Mouse (Mus musculus) small intestine, adult 2 months (tissue): ENCODE data around the gene Smg1. TPM values are rescaled to one million over a fixed set of nuclear protein-coding genes. Genes with fewer than 3 reads are reported as not detected.

Experiments
- H3K27ac ChIP-seq: fragments of 200-500 bp; 2 replicates; pipeline ENCODE4 v1.5.1; 2012; ENCODE audit warnings: low read depth, low read length, control low read depth, inconsistent platforms; ENCODE audit not compliant: insufficient read depth
- H3K27me3 ChIP-seq: fragments of 200-500 bp; 2 replicates; pipeline ENCODE4 v1.6.1; 2012; ENCODE audit warnings: mild to moderate bottlenecking, moderate library complexity, low read length, inconsistent platforms; ENCODE audit not compliant: control insufficient read depth, insufficient read depth
- H3K36me3 ChIP-seq: fragments of 200-500 bp; 2 replicates; pipeline ENCODE4 v1.6.1; 2012; ENCODE audit warnings: mild to moderate bottlenecking, low read length, control low read depth, inconsistent platforms; ENCODE audit not compliant: control insufficient read depth, insufficient read depth
- H3K4me1 ChIP-seq: fragments of 200-500 bp; 2 replicates; pipeline ENCODE4 v1.6.1; 2012; ENCODE audit warnings: low read length, inconsistent platforms, mixed read lengths; ENCODE audit not compliant: control insufficient read depth, insufficient read depth, insufficient read length
- H3K4me3 ChIP-seq: fragments of 200-500 bp; 2 replicates; pipeline ENCODE4 v1.5.1; 2012; ENCODE audit warnings: low read depth, mild to moderate bottlenecking, control low read depth, inconsistent platforms, low read length, moderate library complexity
- CTCF ChIP-seq: fragments of 200-500 bp; IDR thresholded peaks from 2 replicates; pipeline ENCODE4 v1.5.1; 2012; ENCODE audit warnings: low read depth, mild to moderate bottlenecking, control low read depth, inconsistent platforms, low read length, moderate library complexity, mixed read lengths; ENCODE audit not compliant: insufficient replicate concordance, insufficient read length; ENCODE audit errors: extremely low read depth
- POLR2A ChIP-seq: fragments of 200-500 bp; IDR thresholded peaks from 2 replicates; pipeline ENCODE4 v1.6.1; 2012; ENCODE audit warnings: low read depth, mild to moderate bottlenecking, control low read depth, inconsistent platforms, low read length, moderate library complexity
- WGBS: fragments of 180-500 bp; shearing (Covaris S2); methylation state at CpG from one replicate; pipeline ENCODE4 v1.1.7; 2018; 5-methylcytosine and 5-hydroxymethylcytosine counted together
- polyA plus RNA-seq: library from polyadenylated mRNA; depleted of rRNA; stranded (reverse); fragments of >200 nt; gene quantifications from 2 replicates; pipeline ENCODE4 v1.2.3, GENCODE M21; 2012

Smg1 gene
- polyA plus RNA-seq, 1 experiment = 38.3 TPM

DNA sequence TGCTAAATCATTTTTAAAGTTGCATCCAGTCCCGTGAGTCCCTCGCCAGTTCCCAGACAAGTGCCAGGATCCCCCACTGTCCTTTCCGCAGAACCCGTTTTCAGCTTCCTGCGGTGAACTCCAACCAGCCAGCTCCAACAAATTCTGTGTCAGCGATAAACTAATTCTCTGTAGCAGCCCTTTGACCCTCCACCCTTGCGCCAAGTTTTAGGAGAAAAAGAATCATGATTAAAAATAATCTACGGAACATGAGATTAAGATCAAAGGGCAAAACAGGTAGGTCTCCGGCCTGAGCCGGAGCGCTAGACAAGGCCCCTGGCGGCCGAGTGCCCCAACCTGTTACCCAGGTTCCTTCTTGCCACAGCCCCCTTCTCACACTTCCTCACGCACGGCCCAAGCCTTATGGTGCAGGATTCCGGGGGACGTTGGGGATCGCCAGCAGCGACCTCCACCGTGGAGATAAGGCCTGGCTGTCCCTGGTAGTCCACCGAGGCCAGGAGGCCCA lies 114.5 kb downstream of the Smg1 start:
- WGBS = under 1% methylated on average over 21 of the region's 21 CpGs
- no peak for TF ChIP-seq CTCF

DNA sequence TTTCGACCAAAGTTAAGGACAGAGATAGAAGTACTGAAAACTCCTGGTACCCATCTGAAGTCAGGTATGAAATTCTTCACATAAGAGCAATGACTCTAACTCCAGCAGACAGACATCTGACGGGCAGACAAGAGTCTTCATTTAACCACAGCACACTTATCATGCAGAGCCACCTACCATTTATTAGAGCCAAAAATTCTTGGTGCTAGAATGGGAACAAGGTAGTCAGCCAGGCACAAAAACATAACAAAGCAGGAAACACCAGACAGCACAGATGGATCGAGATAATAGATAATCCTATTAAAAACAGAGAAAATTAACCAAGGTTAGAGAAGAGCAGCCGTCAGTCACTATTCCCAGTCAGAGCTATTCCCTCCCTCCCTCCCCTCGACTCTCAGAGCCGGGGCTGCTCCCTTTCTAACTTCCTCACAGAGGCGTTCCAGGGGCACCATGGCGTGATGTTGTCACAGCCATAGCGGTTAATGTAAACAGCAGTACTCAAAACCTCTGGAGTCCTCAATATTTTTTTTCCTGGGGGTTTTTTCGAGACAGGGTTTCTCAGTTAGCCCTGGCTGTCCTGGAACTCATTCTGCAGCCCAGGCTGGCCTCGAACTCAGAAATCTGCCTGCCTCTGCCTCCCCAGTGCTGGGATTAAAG lies 117.1 kb downstream of the Smg1 start:
- TF ChIP-seq POLR2A (no peak), CTCF (no peak)
- 63% methylated on average over 11 of the region's 11 CpGs for WGBS
- Histone ChIP-seq H3K27me3 (no peaks in the 10 kb centered on the region), H3K36me3 (peaks cover 32% of the 10 kb centered on the region), H3K27ac (no peak overlapping the region), H3K4me3 (no peak overlapping the region), H3K4me1 (peaks cover 2% of the 10 kb centered on the region; the same call in 1 of the 2 replicates)

More for the DNA sequence above, 114.5 kb downstream of the Smg1 start:
- Histone ChIP-seq H3K4me3 (peak overlapping the region; percentile 72), H3K27me3 (no peaks in the 10 kb centered on the region), H3K4me1 (peaks cover 2% of the 10 kb centered on the region; the same call in 1 of the 2 replicates), H3K36me3 (peaks cover 23% of the 10 kb centered on the region), H3K27ac (peak overlapping the region; percentile 94)

GRCm38 (mm10) chr7:118125736-118126135 lies 117.7 kb downstream of the Smg1 start:
- Histone ChIP-seq H3K27ac (no peak overlapping the region), H3K36me3 (peaks cover 37% of the 10 kb centered on the region), H3K4me1 (peaks cover 2% of the 10 kb centered on the region; the same call in 1 of the 2 replicates), H3K4me3 (no peak overlapping the region), H3K27me3 (no peaks in the 10 kb centered on the region)
- TF ChIP-seq POLR2A (no peak), CTCF (no peak)

DNA sequence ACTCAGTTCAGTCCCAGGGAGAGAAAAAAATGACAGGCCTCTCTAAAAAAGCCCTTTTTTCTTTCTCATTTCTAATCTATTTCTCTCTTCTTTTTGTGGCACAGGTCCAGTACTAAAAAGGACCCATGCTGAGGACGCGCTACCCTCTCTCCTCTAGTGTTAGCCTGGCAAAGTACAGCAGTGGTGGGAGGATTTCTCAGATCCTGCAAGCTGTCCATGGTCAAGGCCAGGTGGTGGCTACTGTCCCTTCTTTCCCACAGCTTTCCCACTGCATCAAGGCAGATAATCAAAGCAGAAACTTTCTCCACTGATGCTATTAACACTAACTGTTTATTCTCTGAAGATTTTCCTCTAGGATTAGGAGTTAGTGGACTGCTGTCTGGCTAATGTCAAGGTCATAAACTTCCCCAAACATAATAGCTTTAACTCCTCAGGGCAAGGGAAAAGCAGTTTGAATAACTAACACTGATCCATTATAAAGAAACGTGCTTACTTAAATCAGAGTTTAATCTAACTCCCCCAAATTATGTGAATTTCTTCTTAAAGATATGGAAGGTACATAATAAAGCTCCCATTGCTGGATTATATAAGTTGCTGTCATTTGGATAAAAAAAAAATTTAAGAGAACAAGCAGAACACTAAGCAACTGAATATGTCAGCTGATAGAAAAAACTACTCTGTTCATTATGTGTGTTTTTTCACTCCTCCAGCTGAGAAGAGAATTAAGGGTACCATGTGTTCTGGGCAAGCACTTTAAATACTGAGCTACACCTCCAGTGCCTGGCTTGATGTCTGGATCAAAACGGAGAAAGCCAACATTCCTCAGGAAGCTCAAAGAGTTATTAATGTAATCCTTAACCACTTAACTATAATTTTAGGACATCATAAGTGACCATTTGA lies 119.7 kb downstream of the Smg1 start:
- Histone ChIP-seq H3K27me3 (no peaks in the 10 kb centered on the region), H3K27ac (no peak overlapping the region), H3K4me3 (no peak overlapping the region), H3K4me1 (peaks cover 2% of the 10 kb centered on the region; the same call in 1 of the 2 replicates), H3K36me3 (peaks cover 53% of the 10 kb centered on the region)
- TF ChIP-seq CTCF (no peak), POLR2A (no peak)
- 85% methylated on average over 4 of the region's 4 CpGs for WGBS

DNA sequence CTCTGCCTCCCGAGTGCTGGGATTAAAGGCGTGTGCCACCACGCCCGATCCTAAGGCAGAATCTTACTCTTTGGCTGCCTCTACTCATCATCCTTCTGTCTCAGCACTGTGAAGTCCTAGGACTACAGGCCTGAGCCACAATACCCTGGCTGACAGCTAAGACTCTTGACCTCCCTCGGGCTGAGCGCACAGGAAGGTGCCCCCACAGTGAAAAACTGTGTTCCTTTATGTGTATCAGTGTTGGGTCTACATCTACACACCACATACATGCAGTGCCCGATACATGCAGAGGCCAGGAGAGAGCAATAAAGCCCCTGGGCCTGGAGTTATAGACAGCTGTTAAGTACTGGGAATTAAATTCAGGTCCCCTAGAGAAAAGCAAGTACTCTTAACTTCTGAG lies 121.2 kb downstream of the Smg1 start:
- H3K36me3 ChIP-seq = peaks cover 60% of the 10 kb centered on the region
- 97% methylated on average over 7 of the region's 7 CpGs for WGBS
- H3K27ac ChIP-seq = no peak overlapping the region
- H3K27me3 ChIP-seq = no peaks in the 10 kb centered on the region
- TF ChIP-seq CTCF = no peak
- no peak for TF ChIP-seq POLR2A
- peaks cover 2% of the 10 kb centered on the region; the same call in 1 of the 2 replicates for H3K4me1 ChIP-seq
- H3K4me3 ChIP-seq = no peak overlapping the region

GRCm38 (mm10) chr7:118120654-118121053 lies 122.8 kb downstream of the Smg1 start:
- 85% methylated on average over 1 of the region's 1 CpGs for WGBS
- Histone ChIP-seq H3K4me3 (no peak overlapping the region), H3K27me3 (no peaks in the 10 kb centered on the region), H3K4me1 (peaks cover under 1% of the 10 kb centered on the region; the same call in 1 of the 2 replicates), H3K27ac (no peak overlapping the region), H3K36me3 (peaks cover 47% of the 10 kb centered on the region)
- TF ChIP-seq POLR2A = no peak

GRCm38 (mm10) chr7:118119946-118120345 lies 123.5 kb downstream of the Smg1 start:
- TF ChIP-seq POLR2A (no peak), CTCF (no peak)
- WGBS = 72% methylated on average over 5 of the region's 5 CpGs
- H3K27ac ChIP-seq = peak overlapping the region; percentile 53
- H3K4me3 ChIP-seq = no peak overlapping the region
- peaks cover 2% of the 10 kb centered on the region; the same call in 1 of the 2 replicates for H3K4me1 ChIP-seq
- H3K36me3 ChIP-seq = peaks cover 46% of the 10 kb centered on the region
- no peaks in the 10 kb centered on the region for H3K27me3 ChIP-seq
